Mouse (Mus musculus) olfactory bulb, adult 2 months (tissue): Measurements from ENCODE around the gene H13. TPM values are rescaled to one million over a fixed set of nuclear protein-coding genes. Genes with fewer than 3 reads are reported as not detected.

Source experiments
- H3K27ac ChIP-seq: fragments of 200-500 bp; 2 replicates; pipeline ENCODE4 v1.5.1; 2012; ENCODE audit warnings: low read depth, low read length; ENCODE audit not compliant: insufficient read depth
- H3K4me1 ChIP-seq: fragments of 200-500 bp; 2 replicates; pipeline ENCODE4 v1.6.1; 2012; ENCODE audit warnings: low read length; ENCODE audit not compliant: control insufficient read depth, insufficient read depth
- H3K4me3 ChIP-seq: fragments of 200-500 bp; 2 replicates; pipeline ENCODE4 v1.5.1; 2012; ENCODE audit warnings: mild to moderate bottlenecking, low read depth, low read length, moderate library complexity; ENCODE audit not compliant: insufficient read depth
- CTCF ChIP-seq: fragments of 200-500 bp; IDR thresholded peaks from 2 replicates; pipeline ENCODE4 v1.5.1; 2012; ENCODE audit warnings: low read depth, mild to moderate bottlenecking, low read length, moderate library complexity; ENCODE audit not compliant: insufficient read depth
- POLR2A ChIP-seq: fragments of 200-500 bp; IDR thresholded peaks from 2 replicates; pipeline ENCODE4 v1.6.1; 2012; ENCODE audit warnings: mild to moderate bottlenecking, low read depth, low read length, moderate library complexity; ENCODE audit not compliant: insufficient read depth
- WGBS: fragments of 180-500 bp; shearing (Covaris S2); methylation state at CpG from one replicate; pipeline ENCODE4 v1.1.7; 2018; 5-methylcytosine and 5-hydroxymethylcytosine counted together
- polyA plus RNA-seq: library from polyadenylated mRNA; stranded (reverse); fragments of >200 nt; gene quantifications from 2 replicates; pipeline ENCODE4 v1.2.4, GENCODE M21; 2012; ENCODE audit warnings: low replicate concordance; ENCODE audit not compliant: missing spikeins, insufficient read depth, insufficient read length

H13 gene
- polyA plus RNA-seq = not detected in 2 replicates

- Histone ChIP-seq H3K27ac (peak within 1 kb of the TSS; percentile 68), H3K4me3 (peak within 1 kb of the TSS; percentile 82), H3K4me1 (peaks cover 28% of the 10 kb centered on the region)
- under 1% methylated on average over 35 of the region's 35 CpGs for WGBS
- peak; percentile 80 for TF ChIP-seq CTCF
- peak; percentile 75 for TF ChIP-seq POLR2A
Observed at GRCm38 (mm10) chr2:152669256-152669638, at the start of gene H13. Gene H13, plus strand, starts transcription at chr2:152669461.

- WGBS = 73% methylated on average over 9 of the region's 9 CpGs
- no peak overlapping the region for H3K4me3 ChIP-seq
- no peak for TF ChIP-seq POLR2A
- no peak for TF ChIP-seq CTCF
- H3K27ac ChIP-seq = no peak overlapping the region
- H3K4me1 ChIP-seq = no peaks in the 10 kb centered on the region
Observed at GRCm38 (mm10) chr2:152620367-152621134, 48.7 kb upstream of the H13 start.

GRCm38 (mm10) chr2:152622151-152622550 lies 47.1 kb upstream of the H13 start:
- Histone ChIP-seq H3K4me3 (no peak overlapping the region), H3K27ac (no peak overlapping the region), H3K4me1 (peaks cover 7% of the 10 kb centered on the region)
- WGBS = 91% methylated on average over 13 of the region's 13 CpGs
- no peak for TF ChIP-seq POLR2A
- TF ChIP-seq CTCF = no peak

- Histone ChIP-seq H3K4me3 (no peak within 1 kb of the TSS), H3K4me1 (peaks cover 11% of the 10 kb centered on the region), H3K27ac (no peak within 1 kb of the TSS)
- TF ChIP-seq CTCF = no peak
- WGBS = 85% methylated on average over 7 of the region's 7 CpGs
Observed at GRCm38 (mm10) chr2:152622953-152623352, 46.3 kb upstream of the H13 start, which contains the start of gene Defb25. Gene Defb25, minus strand, starts transcription at chr2:152623053.

- 93% methylated on average over 2 of the region's 2 CpGs for whole genome bisulfite sequencing
- no peak overlapping the region for H3K4me3 ChIP-seq
- H3K4me1 ChIP-seq = peaks cover 11% of the 10 kb centered on the region
- no peak overlapping the region for H3K27ac ChIP-seq
- no peak for TF ChIP-seq CTCF
Observed at GRCm38 (mm10) chr2:152624566-152624965, 44.7 kb upstream of the H13 start.

- WGBS = 35% methylated on average over 1 of the region's 1 CpGs
- no peak overlapping the region for H3K27ac ChIP-seq
- H3K4me1 ChIP-seq = peaks cover 11% of the 10 kb centered on the region
- H3K4me3 ChIP-seq = no peak overlapping the region
- TF ChIP-seq POLR2A (no peak), CTCF (no peak)
Observed at GRCm38 (mm10) chr2:152625256-152625655, 44.0 kb upstream of the H13 start.

- TF ChIP-seq CTCF (no peak), POLR2A (no peak)
- Histone ChIP-seq H3K4me3 (peak within 1 kb of the TSS; percentile 26), H3K27ac (no peak within 1 kb of the TSS), H3K4me1 (peaks cover 11% of the 10 kb centered on the region)
- WGBS = 2% methylated on average over 59 of the region's 59 CpGs
Observed at GRCm38 (mm10) chr2:152626774-152627591, 42.3 kb upstream of the H13 start, which contains the start of gene Rem1. Gene Rem1, plus strand, starts transcription at chr2:152626951.

- 68% methylated on average over 17 of the region's 17 CpGs for WGBS
- peaks cover 11% of the 10 kb centered on the region for H3K4me1 ChIP-seq
- no peak overlapping the region for H3K27ac ChIP-seq
- H3K4me3 ChIP-seq = no peak overlapping the region
- no peak for TF ChIP-seq CTCF
Observed at GRCm38 (mm10) chr2:152628066-152628465, 41.2 kb upstream of the H13 start.

- no peak overlapping the region for H3K4me3 ChIP-seq
- no peak overlapping the region for H3K27ac ChIP-seq
- H3K4me1 ChIP-seq = peaks cover 17% of the 10 kb centered on the region
- no peak for TF ChIP-seq CTCF
- no peak for TF ChIP-seq POLR2A
- 81% methylated on average over 3 of the region's 3 CpGs for WGBS
Observed at GRCm38 (mm10) chr2:152629239-152629638, 40.0 kb upstream of the H13 start.
